Mouse (Mus musculus): ENCODE measurements at regions not wholly inside any gene's neighbourhood (a gene's known extent, or its start where the extent isn't known, plus 50 kb on each side); places are given as distances from the start of the nearest gene placed in this dataset.
A peak's percentile ranks its signal among the peaks of the same experiment; 100 is the strongest.

- DNase-seq (ENCODE audit: low read depth, low spot score): no peak
Measured at GRCm38 (mm10) chr12:90469754-90470153, 268.5 kb downstream of the Dio2 start.

GRCm38 (mm10) chr12:90460121-90460520 lies 278.1 kb downstream of the Dio2 start:
- no peak for DNase-seq (ENCODE audit: low read depth, low spot score)

GRCm38 (mm10) chr12:90440672-90441071 lies 297.6 kb downstream of the Dio2 start:
- DNase-seq (ENCODE audit: low read depth, low spot score): no peak

- no peak for DNase-seq (ENCODE audit: low read depth, low spot score)
Measured at GRCm38 (mm10) chr12:90425276-90426063, 312.8 kb downstream of the Dio2 start.

GRCm38 (mm10) chr12:90417590-90418221 lies 320.5 kb downstream of the Dio2 start:
- DNase-seq (ENCODE audit: low read depth, low spot score): no peak

- DNase-seq (ENCODE audit: low read depth, low spot score): no peak
Measured at GRCm38 (mm10) chr12:90408716-90409115, 329.5 kb downstream of the Dio2 start.

GRCm38 (mm10) chr12:90398564-90398963 lies 339.7 kb downstream of the Dio2 start:
- DNase-seq (ENCODE audit: low read depth, low spot score): peak; percentile 40
